Mouse (Mus musculus): ENCODE data around the gene Ankrd33b. TPM values are rescaled to one million over a fixed set of nuclear protein-coding genes. Genes with fewer than 3 reads are reported as not detected.
A peak's percentile ranks its signal among the peaks of the same experiment; 100 is the strongest.

Gene Ankrd33b
- polyA plus RNA-seq, 1 experiment from 2014 or later = 1.0 TPM

GRCm38 (mm10) chr15:31365720-31366591 lies 1.6 kb downstream of the Ankrd33b start:
- H3K4me2 ChIP-seq (replicated peaks) = peak overlapping the region; percentile 100
- peaks cover 30% of the 10 kb centered on the region for H3K4me1 ChIP-seq
- 2% methylated on average over 37 of the region's 37 CpGs for WGBS
- H3K4me3 ChIP-seq = peak overlapping the region; percentile 56
- no peaks in the 10 kb centered on the region for H3K36me3 ChIP-seq
- peaks cover 52% of the 10 kb centered on the region for H3K27me3 ChIP-seq (replicated peaks)
- H3K9ac ChIP-seq = no peak overlapping the region
- no peak for ATAC-seq (ENCODE audit: low FRiP score, low read depth)
- no peak overlapping the region for H3K27ac ChIP-seq
- no peaks in the 10 kb centered on the region for H3K9me3 ChIP-seq

GRCm38 (mm10) chr15:31365041-31365719 lies 2.3 kb downstream of the Ankrd33b start:
- Histone ChIP-seq H3K9me3 (no peaks in the 10 kb centered on the region), H3K4me2 (replicated peaks) (peak overlapping the region; percentile 100), H3K36me3 (no peaks in the 10 kb centered on the region), H3K27ac (no peak overlapping the region), H3K4me3 (no peak overlapping the region), H3K9ac (no peak overlapping the region), H3K27me3 (replicated peaks) (peaks cover 52% of the 10 kb centered on the region), H3K4me1 (peaks cover 30% of the 10 kb centered on the region)
- 18% methylated on average over 11 of the region's 11 CpGs for WGBS
- ATAC-seq (ENCODE audit: low FRiP score, low read depth) = no peak

- H3K36me3 ChIP-seq = no peaks in the 10 kb centered on the region
- H3K4me2 ChIP-seq (replicated peaks) = no peak overlapping the region
- no peak overlapping the region for H3K4me3 ChIP-seq
- H3K9me3 ChIP-seq = no peaks in the 10 kb centered on the region
- H3K4me1 ChIP-seq = peaks cover 30% of the 10 kb centered on the region
- ATAC-seq (ENCODE audit: low FRiP score, low read depth) = no peak
- H3K27me3 ChIP-seq (replicated peaks) = peaks cover 49% of the 10 kb centered on the region
- no peak overlapping the region for H3K27ac ChIP-seq
- H3K9ac ChIP-seq = no peak overlapping the region
- WGBS = 55% methylated on average over 6 of the region's 6 CpGs
These were observed 3.1 kb downstream of the Ankrd33b start for GRCm38 (mm10) chr15:31364396-31364795.

- H3K4me2 ChIP-seq (replicated peaks) = no peak overlapping the region
- H3K27me3 ChIP-seq (replicated peaks) = peaks cover 45% of the 10 kb centered on the region
- no peaks in the 10 kb centered on the region for H3K9me3 ChIP-seq
- H3K9ac ChIP-seq = no peak overlapping the region
- WGBS = 70% methylated on average over 8 of the region's 8 CpGs
- H3K36me3 ChIP-seq = no peaks in the 10 kb centered on the region
- no peak overlapping the region for H3K27ac ChIP-seq
- no peak for ATAC-seq (ENCODE audit: low FRiP score, low read depth)
- peaks cover 27% of the 10 kb centered on the region for H3K4me1 ChIP-seq
- H3K4me3 ChIP-seq = no peak overlapping the region
These were observed 3.6 kb downstream of the Ankrd33b start for GRCm38 (mm10) chr15:31363981-31364361.

GRCm38 (mm10) chr15:31363241-31363980 lies 4.1 kb downstream of the Ankrd33b start:
- no peak for ATAC-seq (ENCODE audit: low FRiP score, low read depth)
- 85% methylated on average over 13 of the region's 13 CpGs for WGBS

GRCm38 (mm10) chr15:31361259-31361853 lies 6.2 kb downstream of the Ankrd33b start:
- no peak overlapping the region for H3K4me2 ChIP-seq (replicated peaks)
- H3K27ac ChIP-seq = no peak overlapping the region
- WGBS = 88% methylated on average over 9 of the region's 9 CpGs
- no peaks in the 10 kb centered on the region for H3K9me3 ChIP-seq
- no peak for ATAC-seq (ENCODE audit: low FRiP score, low read depth)
- no peak overlapping the region for H3K4me3 ChIP-seq
- H3K9ac ChIP-seq = no peak overlapping the region
- peaks cover 10% of the 10 kb centered on the region for H3K4me1 ChIP-seq
- no peaks in the 10 kb centered on the region for H3K36me3 ChIP-seq
- H3K27me3 ChIP-seq (replicated peaks) = peaks cover 19% of the 10 kb centered on the region

More at GRCm38 (mm10) chr15:31363241-31363980, 4.1 kb downstream of the Ankrd33b start:
- H3K36me3 ChIP-seq = no peaks in the 10 kb centered on the region
- H3K4me2 ChIP-seq (replicated peaks) = no peak overlapping the region
- H3K4me3 ChIP-seq = no peak overlapping the region
- no peak overlapping the region for H3K9ac ChIP-seq
- H3K27me3 ChIP-seq (replicated peaks) = peaks cover 39% of the 10 kb centered on the region
- no peaks in the 10 kb centered on the region for H3K9me3 ChIP-seq
- H3K4me1 ChIP-seq = peaks cover 26% of the 10 kb centered on the region
- no peak overlapping the region for H3K27ac ChIP-seq

- peaks cover 11% of the 10 kb centered on the region for H3K27me3 ChIP-seq (replicated peaks)
- ATAC-seq (ENCODE audit: low FRiP score, low read depth) = no peak
- no peak overlapping the region for H3K27ac ChIP-seq
- no peak overlapping the region for H3K4me2 ChIP-seq (replicated peaks)
- no peak overlapping the region for H3K4me3 ChIP-seq
- H3K4me1 ChIP-seq = peaks cover 3% of the 10 kb centered on the region
- 82% methylated on average over 6 of the region's 6 CpGs for WGBS
- H3K36me3 ChIP-seq = no peaks in the 10 kb centered on the region
- H3K9ac ChIP-seq = no peak overlapping the region
- no peaks in the 10 kb centered on the region for H3K9me3 ChIP-seq
These were observed 6.9 kb downstream of the Ankrd33b start for GRCm38 (mm10) chr15:31360593-31360992.

GRCm38 (mm10) chr15:31359805-31360204 lies 7.7 kb downstream of the Ankrd33b start:
- peaks cover 3% of the 10 kb centered on the region for H3K27me3 ChIP-seq (replicated peaks)
- WGBS = 91% methylated on average over 6 of the region's 6 CpGs
- H3K4me1 ChIP-seq = no peaks in the 10 kb centered on the region
- H3K36me3 ChIP-seq = no peaks in the 10 kb centered on the region
- H3K4me2 ChIP-seq (replicated peaks) = no peak overlapping the region
- no peak for ATAC-seq (ENCODE audit: low FRiP score, low read depth)
- H3K9ac ChIP-seq = no peak overlapping the region
- H3K4me3 ChIP-seq = no peak overlapping the region
- H3K27ac ChIP-seq = no peak overlapping the region
- H3K9me3 ChIP-seq = no peaks in the 10 kb centered on the region

GRCm38 (mm10) chr15:31352494-31353279 lies 14.8 kb downstream of the Ankrd33b start:
- no peaks in the 10 kb centered on the region for H3K36me3 ChIP-seq
- no peak overlapping the region for H3K27ac ChIP-seq
- no peaks in the 10 kb centered on the region for H3K27me3 ChIP-seq (replicated peaks)
- WGBS = 87% methylated on average over 13 of the region's 13 CpGs
- H3K9me3 ChIP-seq = no peaks in the 10 kb centered on the region
- H3K4me2 ChIP-seq (replicated peaks) = no peak overlapping the region
- no peaks in the 10 kb centered on the region for H3K4me1 ChIP-seq
- H3K4me3 ChIP-seq = no peak overlapping the region
- no peak overlapping the region for H3K9ac ChIP-seq
- ATAC-seq (ENCODE audit: low FRiP score, low read depth) = no peak

- Histone ChIP-seq H3K4me2 (replicated peaks) (no peak overlapping the region), H3K36me3 (no peaks in the 10 kb centered on the region)
These were observed 17.6 kb downstream of the Ankrd33b start for GRCm38 (mm10) chr15:31349810-31350341.

GRCm38 (mm10) chr15:31349046-31349445 lies 18.5 kb downstream of the Ankrd33b start:
- no peak overlapping the region for H3K4me3 ChIP-seq
- no peaks in the 10 kb centered on the region for H3K27me3 ChIP-seq (replicated peaks)
- WGBS = 90% methylated on average over 5 of the region's 5 CpGs
- no peak overlapping the region for H3K27ac ChIP-seq
- H3K4me1 ChIP-seq = no peaks in the 10 kb centered on the region
- no peak overlapping the region for H3K4me2 ChIP-seq (replicated peaks)
- H3K9me3 ChIP-seq = no peaks in the 10 kb centered on the region
- H3K36me3 ChIP-seq = no peaks in the 10 kb centered on the region
- no peak overlapping the region for H3K9ac ChIP-seq
- ATAC-seq (ENCODE audit: low FRiP score, low read depth) = no peak

More at GRCm38 (mm10) chr15:31349810-31350341, 17.6 kb downstream of the Ankrd33b start:
- no peak overlapping the region for H3K9ac ChIP-seq
- no peak overlapping the region for H3K27ac ChIP-seq
- H3K27me3 ChIP-seq (replicated peaks) = no peaks in the 10 kb centered on the region
- H3K4me1 ChIP-seq = no peaks in the 10 kb centered on the region
- no peak for ATAC-seq (ENCODE audit: low FRiP score, low read depth)
- H3K9me3 ChIP-seq = no peaks in the 10 kb centered on the region
- 75% methylated on average over 7 of the region's 7 CpGs for WGBS
- H3K4me3 ChIP-seq = no peak overlapping the region

All from neural tube, embryonic 12.5 days (tissue).